ENCODE assay signal across 15 mouse cellular contexts in the genomic region with DNA sequence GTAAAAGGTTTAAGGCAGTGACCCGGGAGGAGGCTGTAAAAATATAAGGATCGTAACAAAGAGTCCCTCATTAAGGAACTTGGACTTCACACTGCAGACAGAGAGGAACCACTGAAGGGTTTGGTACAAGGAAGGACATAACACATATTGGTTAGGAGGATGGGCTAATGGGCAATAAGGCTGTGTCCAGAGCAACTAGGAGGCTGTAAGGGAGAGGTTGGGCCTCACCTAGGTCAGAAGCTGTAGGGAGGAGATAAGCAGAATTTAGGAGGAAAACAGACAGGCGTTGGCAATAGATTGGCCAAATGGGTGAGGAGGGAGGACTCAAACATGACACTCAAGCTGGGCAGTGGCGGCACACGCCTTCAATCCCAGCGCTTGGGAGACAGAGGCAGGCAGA. TPM values are rescaled to one million over a fixed set of nuclear protein-coding genes. Genes with fewer than 3 reads are reported as not detected.
A peak's percentile ranks its signal among the peaks of the same experiment; 100 is the strongest.
DNase-seq lines count a peak whose midpoint lies in the region; ATAC-seq and TF ChIP-seq lines count a peak whose summit lies in the region.
"Had no signal": no experiment of that assay in that cellular context is flagged by ENCODE, and none has a peak within 500 bp of the region (broad histone marks: within the 10 kb centered on the region; RNA-seq: fewer than 3 reads in every experiment).

No protein-coding gene starts in this region.

- H3K27ac ChIP-seq in heart, embryonic 11.5 days (ENCODE audit: low read depth, low read length): peak overlapping the region; percentile 36; the same call in 1 of the 2 replicates
- H3K27ac ChIP-seq in heart, adult 2 months: no peak overlapping the region
- no peak overlapping the region for H3K27ac ChIP-seq in ES-Bruce4 (ENCODE audit: insufficient read depth, low read length)
- H3K27ac ChIP-seq in liver, embryonic 15.5 days (replicated peaks): peak overlapping the region; percentile 97
- H3K27ac ChIP-seq in left cerebral cortex, adult 2 months: no peak overlapping the region
- H3K27ac ChIP-seq: forebrain, embryonic 13.5 days; hindbrain, embryonic 13.5 days; kidney, postnatal 0 days had no signal

- peaks cover 3% of the 10 kb centered on the region; the same call in 1 of the 2 replicates for H3K4me1 ChIP-seq in heart, embryonic 11.5 days (ENCODE audit: control insufficient read depth, insufficient read depth, low read length)
- H3K4me1 ChIP-seq in heart, adult 2 months (ENCODE audit: control insufficient read depth, insufficient read depth, low read length): no peaks in the 10 kb centered on the region
- no peaks in the 10 kb centered on the region for H3K4me1 ChIP-seq in ES-Bruce4 (ENCODE audit: control insufficient read depth, insufficient read depth, low read length)
- H3K4me1 ChIP-seq in liver, embryonic 15.5 days (replicated peaks): peaks cover 66% of the 10 kb centered on the region

- H3K4me2 ChIP-seq in heart, embryonic 11.5 days: peak overlapping the region; percentile 62
- H3K4me2 ChIP-seq in liver, embryonic 15.5 days: peak overlapping the region; percentile 66

- H3K9ac ChIP-seq in heart, embryonic 11.5 days (ENCODE audit: low read depth, low read length): no peak overlapping the region
- H3K9ac ChIP-seq in heart, adult 2 months (ENCODE audit: low read depth, low read length): no peak overlapping the region
- peak overlapping the region; percentile 41; the same call in 1 of the 2 replicates for H3K9ac ChIP-seq in ES-Bruce4 (ENCODE audit: low read depth, poor library complexity, severe bottlenecking)
- peak overlapping the region; percentile 64 for H3K9ac ChIP-seq in liver, embryonic 15.5 days
- H3K9ac ChIP-seq: forebrain, embryonic 13.5 days; hindbrain, embryonic 13.5 days; limb, embryonic 15.5 days had no signal

- no peak overlapping the region for H3K4me3 ChIP-seq in heart, embryonic 11.5 days (ENCODE audit: low read depth, low read length)
- no peak overlapping the region for H3K4me3 ChIP-seq in heart, adult 2 months
- H3K4me3 ChIP-seq in ES-Bruce4 (ENCODE audit: low read depth, low read length): no peak overlapping the region
- H3K4me3 ChIP-seq in liver, embryonic 15.5 days (replicated peaks): peak overlapping the region; percentile 25; the same call in 1 of the 2 replicates
- H3K4me3 ChIP-seq in left cerebral cortex, adult 2 months: no peak overlapping the region

- no peaks in the 10 kb centered on the region for H3K9me3 ChIP-seq in heart, embryonic 11.5 days (replicated peaks; ENCODE audit: control insufficient read depth, low read length)
- no peaks in the 10 kb centered on the region for H3K9me3 ChIP-seq in ES-Bruce4 (replicated peaks; ENCODE audit: control insufficient read depth, insufficient read depth, low read length, poor library complexity, severe bottlenecking)
- H3K9me3 ChIP-seq in liver, embryonic 15.5 days (replicated peaks): no peaks in the 10 kb centered on the region
- H3K9me3 ChIP-seq: forebrain, embryonic 13.5 days; hindbrain, embryonic 13.5 days; limb, embryonic 15.5 days had no signal

- no peaks in the 10 kb centered on the region for H3K79me2 ChIP-seq in heart, adult 2 months (replicated peaks; ENCODE audit: control insufficient read depth, insufficient read depth, low read length)

- no peaks in the 10 kb centered on the region for H3K27me3 ChIP-seq in heart, embryonic 11.5 days (ENCODE audit: control insufficient read depth, insufficient read depth, low read length)
- H3K27me3 ChIP-seq in heart, adult 2 months (ENCODE audit: control insufficient read depth, insufficient read depth, low read length): no peaks in the 10 kb centered on the region
- no peaks in the 10 kb centered on the region for H3K27me3 ChIP-seq in ES-Bruce4 (ENCODE audit: control insufficient read depth, insufficient read depth, low read length, poor library complexity, severe bottlenecking)
- no peaks in the 10 kb centered on the region for H3K27me3 ChIP-seq in liver, embryonic 15.5 days
- H3K27me3 ChIP-seq: forebrain, embryonic 13.5 days; hindbrain, embryonic 13.5 days had no signal

- TF ChIP-seq EP300 in heart, adult 2 months (IDR thresholded peaks at IDR 0.05; ENCODE audit: insufficient read depth, low read depth, low read length): no peak
- TF ChIP-seq EP300 in ES-Bruce4 (IDR thresholded peaks at IDR 0.05; ENCODE audit: insufficient read depth, low read depth, low read length): no peak

- no peak for TF ChIP-seq CTCF in heart, adult 2 months (IDR thresholded peaks at IDR 0.05)
- no peak for TF ChIP-seq CTCF in ES-Bruce4 (IDR thresholded peaks at IDR 0.05; ENCODE audit: low read depth, low read length)
- no peak for TF ChIP-seq CTCF in left cerebral cortex, adult 2 months (IDR thresholded peaks at IDR 0.05)

- intact Hi-C loops in heart, adult 2 months (cut with DNase I): loop anchor here (1.0 to 5.0 kb wide), 3 partner anchors 46 to 107 kb away; a partner anchor contains a TSS
- intact Hi-C loops in left cerebral cortex, adult 2 months (cut with DNase I): loop anchor here (2.0 kb wide), 2 partner anchors 59 to 105 kb away; no protein-coding TSS in a partner anchor

- peak; percentile 60 for ATAC-seq in heart, embryonic 11.5 days (replicated peaks; ENCODE audit: insufficient number of reproducible peaks, low FRiP score, low TSS enrichment)
- ATAC-seq in erythroblast, adult 5-6 weeks (replicated peaks; ENCODE audit: low FRiP score, poor library complexity, severe bottlenecking): peak; percentile 77
- ATAC-seq in liver, embryonic 15.5 days (ENCODE audit: insufficient read depth): peak; percentile 81

- H3K36me3 ChIP-seq in heart, embryonic 11.5 days (ENCODE audit: control insufficient read depth, insufficient read depth, low read length): no peaks in the 10 kb centered on the region
- no peaks in the 10 kb centered on the region for H3K36me3 ChIP-seq in heart, adult 2 months (ENCODE audit: control insufficient read depth, insufficient read depth, low read length)
- H3K36me3 ChIP-seq in ES-Bruce4 (ENCODE audit: control insufficient read depth, insufficient read depth, low read length, poor library complexity, severe bottlenecking): no peaks in the 10 kb centered on the region
- H3K36me3 ChIP-seq in liver, embryonic 15.5 days (replicated peaks): no peaks in the 10 kb centered on the region
- H3K36me3 ChIP-seq: limb, embryonic 15.5 days had no signal

- no peak for TF ChIP-seq POLR2A in heart, adult 2 months (IDR thresholded peaks at IDR 0.05; ENCODE audit: insufficient read depth, low read depth, low read length)
- TF ChIP-seq POLR2A in ES-Bruce4 (IDR thresholded peaks at IDR 0.05; ENCODE audit: insufficient read depth, low read length): no peak

- WGBS in heart, embryonic 11.5 days (ENCODE audit: insufficient replicate concordance): 67% methylated on average over 6 of the region's 6 CpGs
- WGBS in heart, adult 2 months: 91% methylated on average over 6 of the region's 6 CpGs
- 33% methylated on average over 6 of the region's 6 CpGs for WGBS in liver, embryonic 15.5 days (ENCODE audit: insufficient replicate concordance)

- no peak for DNase-seq in heart, adult 2 months
- no peak for DNase-seq in left cerebral cortex, adult 2 months (ENCODE audit: extremely low spot score in 1 of 2, low spot score in 2 of 2)
- DNase-seq in adrenal gland, adult 8-10 months: no peak
- DNase-seq in urinary bladder, postnatal 10 days (ENCODE audit: low spot score): no peak
- DNase-seq: embryo, embryonic 11 days; gastrocnemius, postnatal 10 days; thymus, adult 18-20 months had no signal

RNA-seq across cellular contexts. Expression of a gene that starts 1.1 kb away (rescaled TPM):
- polyA plus RNA-seq in heart, embryonic 11.5 days (2014; fragmentation: Nextera tagmentation; extraction: Ambion mirVana): 52.5 and 60.2 TPM in 2 replicates
- 10 to 100 TPM; 17.4 to 25.2 TPM for total RNA-seq in heart, adult 2 months (2021)
- 13.8 and 17.5 TPM in 2 replicates for polyA plus RNA-seq in heart, adult 2 months (2012; rRNA removed)
- 93.3 and 109 TPM in 2 replicates for polyA plus RNA-seq in ES-Bruce4 (2011; ENCODE audit: insufficient read depth, insufficient read length, low read depth, missing spikeins)
- total RNA-seq in erythroblast, adult 5-6 weeks (2015; ENCODE audit: low replicate concordance): 6.1 and 8.6 TPM in 2 replicates
- 6.8 and 17.3 TPM in 2 replicates for total RNA-seq in erythroblast, adult 5-6 weeks (2017; ENCODE audit: low replicate concordance)
- 33.7 and 40.6 TPM in 2 replicates for polyA plus RNA-seq in liver, embryonic 15.5 days (2015; fragmentation: Nextera tagmentation; extraction: Ambion mirVana)
- total RNA-seq in left cerebral cortex, adult 2 months (2021): 10 to 100 TPM; 28.6 to 30.0 TPM
- 10 to 100 TPM; 55.2 to 82.1 (median 71.5) TPM for total RNA-seq in adrenal gland, adult 8-10 months (2022)

RNA-seq across cellular contexts. Expression of a gene that starts 10.5 kb away (rescaled TPM):
- 0.23 and 0.50 TPM in 2 replicates for polyA plus RNA-seq in heart, embryonic 11.5 days (2014; fragmentation: Nextera tagmentation; extraction: Ambion mirVana)
- 1 to 10 TPM in 1 of 2 experiments, under 1 TPM in 1; 0.93 to 2.1 TPM for total RNA-seq in heart, adult 2 months (2021)
- polyA plus RNA-seq in heart, adult 2 months (2012; rRNA removed): 0.70 and 2.5 TPM in 2 replicates
- 10.9 and 11.1 TPM in 2 replicates for polyA plus RNA-seq in ES-Bruce4 (2011; ENCODE audit: insufficient read depth, insufficient read length, low read depth, missing spikeins)
- not detected in 2 replicates for total RNA-seq in erythroblast, adult 5-6 weeks (2015; ENCODE audit: low replicate concordance)
- 0.94 and 1.3 TPM in 2 replicates for total RNA-seq in erythroblast, adult 5-6 weeks (2017; ENCODE audit: low replicate concordance)
- polyA plus RNA-seq in liver, embryonic 15.5 days (2015; fragmentation: Nextera tagmentation; extraction: Ambion mirVana): 5.9 and 6.1 TPM in 2 replicates
- not detected for total RNA-seq in left cerebral cortex, adult 2 months (2021)
- total RNA-seq in adrenal gland, adult 8-10 months (2022): under 1 TPM in 3 of 4 experiments, not detected in 1; 0.28 to 0.70 (median 0.32) TPM
- total RNA-seq: gastrocnemius, postnatal 10 days had no signal

RNA-seq across cellular contexts. Expression of a gene that starts 26.4 kb away (rescaled TPM):
- 63.9 and 68.0 TPM in 2 replicates for polyA plus RNA-seq in heart, embryonic 11.5 days (2014; fragmentation: Nextera tagmentation; extraction: Ambion mirVana)
- 10 to 100 TPM; 12.9 to 13.0 TPM for total RNA-seq in heart, adult 2 months (2021)
- polyA plus RNA-seq in heart, adult 2 months (2012; rRNA removed): 21.3 and 22.0 TPM in 2 replicates
- 23.6 and 24.1 TPM in 2 replicates for polyA plus RNA-seq in ES-Bruce4 (2011; ENCODE audit: insufficient read depth, insufficient read length, low read depth, missing spikeins)
- total RNA-seq in erythroblast, adult 5-6 weeks (2015; ENCODE audit: low replicate concordance): 231 and 288 TPM in 2 replicates
- 381 and 405 TPM in 2 replicates for total RNA-seq in erythroblast, adult 5-6 weeks (2017; ENCODE audit: low replicate concordance)
- 719 and 785 TPM in 2 replicates for polyA plus RNA-seq in liver, embryonic 15.5 days (2015; fragmentation: Nextera tagmentation; extraction: Ambion mirVana)
- total RNA-seq in left cerebral cortex, adult 2 months (2021): 10 to 100 TPM; 40.0 to 40.2 TPM
- 10 to 100 TPM; 34.5 to 43.3 (median 39.4) TPM for total RNA-seq in adrenal gland, adult 8-10 months (2022)

Comparison
In these comparisons a context has a peak if more than half of its experiments do, and no peak if none do; other contexts are left out.
1. H3K27ac ChIP-seq: peak in heart, embryonic 11.5 days (single experiment) and liver, embryonic 15.5 days (single experiment); none in heart, adult 2 months (single experiment), ES-Bruce4 (single experiment) and left cerebral cortex, adult 2 months (single experiment).
2. H3K9ac ChIP-seq: peak in ES-Bruce4 (single experiment) and liver, embryonic 15.5 days (single experiment); none in heart, embryonic 11.5 days (single experiment) and heart, adult 2 months (single experiment).
3. RNA of a gene that starts 26.4 kb away (total RNA-seq): 231 to 405 TPM in erythroblast, adult 5-6 weeks; 34.5 to 43.3 TPM in adrenal gland, adult 8-10 months, 40.0 to 40.2 TPM in left cerebral cortex, adult 2 months and 12.9 to 13.0 TPM in heart, adult 2 months; every median in the first group is over 4 times any median in the second.
4. Peak in every context shown above with its lines, with median percentiles within 50 percentile points of each other: ATAC-seq.